In the genomic region with DNA sequence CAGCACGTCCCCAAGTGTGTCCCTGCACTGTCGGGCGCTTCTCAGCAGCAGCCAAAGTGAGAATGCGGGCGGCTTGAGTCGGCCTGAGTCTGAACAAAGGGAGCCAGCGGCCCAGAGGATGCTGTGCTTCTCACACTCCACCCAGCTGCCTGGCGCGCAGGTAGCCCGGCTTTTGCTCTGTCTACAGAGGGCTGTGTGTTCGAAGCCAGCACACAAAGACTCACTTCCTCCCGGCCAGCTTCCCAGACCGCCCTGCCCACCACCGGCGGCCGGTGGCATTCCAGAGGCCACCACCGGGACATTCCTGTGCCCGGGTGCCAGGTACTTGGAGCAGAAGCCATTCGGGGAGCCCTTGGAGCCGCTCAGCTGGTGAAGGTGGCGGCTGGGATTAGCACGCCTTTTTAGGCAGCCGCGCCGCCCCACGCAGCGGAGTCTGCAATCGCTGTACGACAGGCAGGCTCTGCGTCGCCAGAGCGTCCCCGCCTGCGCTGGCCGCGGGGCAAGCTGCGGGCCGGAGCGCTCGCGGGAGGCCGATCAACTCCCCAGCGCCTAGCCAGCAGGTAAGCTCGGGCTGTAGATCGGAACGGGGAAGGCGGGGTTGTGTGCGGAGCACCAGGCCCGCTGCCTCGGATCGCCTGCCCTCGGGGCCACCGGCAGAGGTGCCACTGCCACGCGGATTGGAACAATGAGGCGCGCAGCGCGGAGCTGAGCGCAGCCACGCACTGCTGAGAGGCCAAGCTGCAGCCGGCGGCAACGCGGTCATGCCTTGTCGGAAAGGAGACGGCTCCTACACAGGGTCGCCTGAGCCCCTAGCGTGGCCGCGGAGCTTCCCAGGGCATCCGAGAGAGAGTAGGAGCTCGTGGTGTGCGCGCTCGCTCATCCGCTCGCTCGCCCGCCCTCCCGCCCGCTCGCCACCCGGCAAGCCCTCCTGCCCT, we compare ENCODE assay signal across 8 mouse cellular contexts. TPM values are rescaled to one million over a fixed set of nuclear protein-coding genes. Genes with fewer than 3 reads are reported as not detected.
A peak's percentile ranks its signal among the peaks of the same experiment; 100 is the strongest.
DNase-seq lines count a peak whose midpoint lies in the region; ATAC-seq lines count a peak whose summit lies in the region.

A gene (plus strand): TSS at position 133 of the 935 bp plus-strand sequence.

- under 1% methylated on average over 71 of the region's 84 CpGs for WGBS in lung, embryonic 16.5 days
- under 1% methylated on average over 78 of the region's 84 CpGs for WGBS in midbrain, embryonic 16.5 days

- peak within 1 kb of the TSS; percentile 54 for H3K4me3 ChIP-seq in lung, embryonic 16.5 days (ENCODE audit: low read length)
- H3K4me3 ChIP-seq in midbrain, embryonic 16.5 days (ENCODE audit: low read depth, low read length): peak within 1 kb of the TSS; percentile 80

- no peak for DNase-seq in lung, adult 18-20 months
- peak; percentile 38 to 63 for DNase-seq in cerebellum, postnatal 4 days (ENCODE audit: low spot score in 2 of 2)
- peak; percentile 62 to 68 for DNase-seq in left cerebral cortex, adult 8-10 months (ENCODE audit: low spot score in 2 of 2)
- no peak for DNase-seq in c-Kit-positive CD71-positive TER-119-positive erythroid progenitor cells, embryonic 14.5 days (ENCODE audit: low spot score)

- H3K4me2 ChIP-seq in lung, embryonic 16.5 days (ENCODE audit: low read depth, low read length): peak within 1 kb of the TSS; percentile 89
- H3K4me2 ChIP-seq in midbrain, embryonic 16.5 days (ENCODE audit: low read length): peak within 1 kb of the TSS; percentile 60

- H3K27me3 ChIP-seq in lung, embryonic 16.5 days (ENCODE audit: control insufficient read depth, insufficient read depth, low read depth, low read length): peaks cover 34% of the 10 kb centered on the region
- no peaks in the 10 kb centered on the region for H3K27me3 ChIP-seq in midbrain, embryonic 16.5 days (ENCODE audit: control insufficient read depth, insufficient read depth, low read depth, low read length)

- H3K9ac ChIP-seq in lung, embryonic 16.5 days (ENCODE audit: low read length): peak within 1 kb of the TSS; percentile 62
- H3K9ac ChIP-seq in midbrain, embryonic 16.5 days (ENCODE audit: low read depth, low read length): peak within 1 kb of the TSS; percentile 98

- H3K4me1 ChIP-seq in lung, embryonic 16.5 days (replicated peaks; ENCODE audit: control insufficient read depth, insufficient read depth, low read length): no peaks in the 10 kb centered on the region; the same call in 1 of the 2 replicates
- H3K4me1 ChIP-seq in midbrain, embryonic 16.5 days (ENCODE audit: control insufficient read depth, insufficient read depth, low read length): peaks cover 22% of the 10 kb centered on the region

- peak; percentile 60 for ATAC-seq in lung, embryonic 16.5 days (ENCODE audit: low read depth)
- peak; percentile 46 for ATAC-seq in granulocyte monocyte progenitor cell, adult 5-6 weeks (replicated peaks; ENCODE audit: poor library complexity, severe bottlenecking)
- peak; percentile 91 for ATAC-seq in midbrain, embryonic 16.5 days
- ATAC-seq in erythroblast, adult 5-6 weeks (replicated peaks; ENCODE audit: low FRiP score, poor library complexity, severe bottlenecking): no peak

- H3K36me3 ChIP-seq in lung, embryonic 16.5 days (ENCODE audit: control insufficient read depth, insufficient read depth, low read length): no peaks in the 10 kb centered on the region
- H3K36me3 ChIP-seq in midbrain, embryonic 16.5 days (ENCODE audit: control insufficient read depth, insufficient read depth, low read length): no peaks in the 10 kb centered on the region

- no peaks in the 10 kb centered on the region for H3K9me3 ChIP-seq in lung, embryonic 16.5 days (ENCODE audit: control insufficient read depth, low read length)
- H3K9me3 ChIP-seq in midbrain, embryonic 16.5 days (replicated peaks; ENCODE audit: control insufficient read depth, low read length, poor library complexity, severe bottlenecking): no peaks in the 10 kb centered on the region

- H3K27ac ChIP-seq in lung, embryonic 16.5 days (ENCODE audit: low read length): no peak within 1 kb of the TSS
- H3K27ac ChIP-seq in midbrain, embryonic 16.5 days (ENCODE audit: low read length): peak within 1 kb of the TSS; percentile 99

RNA-seq across cellular contexts. Expression of the gene that starts here (rescaled TPM):
- polyA plus RNA-seq in lung, embryonic 16.5 days (2015; fragmentation: Nextera tagmentation; extraction: Ambion mirVana): 0.43 and 1.2 TPM in 2 replicates
- total RNA-seq in granulocyte monocyte progenitor cell, adult 5-6 weeks (2014; fragmentation: Nextera tagmentation): not detected in 2 replicates
- total RNA-seq in granulocyte monocyte progenitor cell, adult 5-6 weeks (2017): not detected in 2 replicates
- total RNA-seq in left cerebral cortex, adult 8-10 months (2022): 10 to 100 TPM; 30.6 to 43.2 (median 37.0) TPM
- polyA plus RNA-seq in midbrain, embryonic 16.5 days (2015; fragmentation: Nextera tagmentation; extraction: Ambion mirVana): 46.5 and 47.0 TPM in 2 replicates
- not detected in 2 replicates for total RNA-seq in erythroblast, adult 5-6 weeks (2015; ENCODE audit: low replicate concordance)
- not detected in 2 replicates for total RNA-seq in erythroblast, adult 5-6 weeks (2017; ENCODE audit: low replicate concordance)

Comparison
In these comparisons a context has a peak if more than half of its experiments do, and no peak if none do; other contexts are left out.
1. RNA of the gene that starts here (total RNA-seq): 30.6 to 43.2 TPM in left cerebral cortex, adult 8-10 months; not detected in granulocyte monocyte progenitor cell, adult 5-6 weeks and not detected in erythroblast, adult 5-6 weeks; every median in the first group is over 10 times any median in the second.
2. RNA of the gene that starts here (polyA plus RNA-seq): 46.5 to 47.0 TPM in midbrain, embryonic 16.5 days; 0.43 to 1.2 TPM in lung, embryonic 16.5 days; every median in the first group is over 10 times any median in the second.
3. Peak in ATAC-seq in granulocyte monocyte progenitor cell, adult 5-6 weeks; RNA of the gene not detected or under 1 TPM.
4. DNase-seq: peak in cerebellum, postnatal 4 days (2 of 2) and left cerebral cortex, adult 8-10 months (2 of 2); none in lung, adult 18-20 months (0 of 2) and c-Kit-positive CD71-positive TER-119-positive erythroid progenitor cells, embryonic 14.5 days (single experiment).